Mouse (Mus musculus): ENCODE results near the gene Pes1. TPM values are rescaled to one million over a fixed set of nuclear protein-coding genes. Genes with fewer than 3 reads are reported as not detected.

Gene Pes1
- total RNA-seq (2014; rRNA removed) = 36.1 and 37.7 TPM in 2 replicates
- polyA plus RNA-seq (2015; fragmentation: Nextera tagmentation; extraction: Ambion mirVana) = 49.0 TPM in 2 replicates

GRCm38 (mm10) chr11:3963610-3964415, at the start of gene Pes1:
Pes1 (plus strand) TSS chr11:3963975.
- DNase-seq (ENCODE audit: low spot score) (peak; percentile 92), ATAC-seq (ENCODE audit: low FRiP score) (peak; percentile 91)
- WGBS = under 1% methylated on average over 31 of the region's 31 CpGs
- TF ChIP-seq CTCF (IDR thresholded peaks at IDR 0.05) = peak; percentile 19
- H3K4me2 ChIP-seq (ENCODE audit: low read depth, low read length, poor library complexity, severe bottlenecking) = peak within 1 kb of the TSS; percentile 81
- peaks cover 4% of the 10 kb centered on the region; the same call in 1 of the 2 replicates for H3K36me3 ChIP-seq (ENCODE audit: insufficient read depth, low read length)
- peak within 1 kb of the TSS; percentile 76 for H3K4me3 ChIP-seq (ENCODE audit: low read depth, low read length)
- H3K9me3 ChIP-seq (ENCODE audit: low read length) = no peaks in the 10 kb centered on the region
- 0 out of 2 replicates have a peak, but pooled peaks cover 6% of the 10 kb centered on the region for H3K4me1 ChIP-seq (ENCODE audit: insufficient read depth, low read length)
- H3K27me3 ChIP-seq (ENCODE audit: insufficient read depth, low read length) = no peaks in the 10 kb centered on the region
- peak within 1 kb of the TSS; percentile 74 for H3K9ac ChIP-seq (replicated peaks; ENCODE audit: low read length, poor library complexity, severe bottlenecking)
- peak within 1 kb of the TSS; percentile 58 for H3K27ac ChIP-seq (ENCODE audit: low read depth, low read length)

- DNase-seq (ENCODE audit: low spot score) (peak; percentile 86), ATAC-seq (ENCODE audit: low FRiP score) (peak; percentile 59)
- no peaks in the 10 kb centered on the region for H3K36me3 ChIP-seq (ENCODE audit: insufficient read depth, low read length)
- no peaks in the 10 kb centered on the region for H3K27me3 ChIP-seq (ENCODE audit: insufficient read depth, low read length)
- H3K9me3 ChIP-seq (ENCODE audit: low read length) = no peaks in the 10 kb centered on the region
- H3K4me1 ChIP-seq (ENCODE audit: insufficient read depth, low read length) = peaks cover 25% of the 10 kb centered on the region
- peak; percentile 97 for TF ChIP-seq CTCF (IDR thresholded peaks at IDR 0.05)
- WGBS = under 1% methylated on average over 28 of the region's 28 CpGs
- H3K4me2 ChIP-seq (ENCODE audit: low read depth, low read length, poor library complexity, severe bottlenecking) = peak within 1 kb of the TSS; percentile 95
- peak within 1 kb of the TSS; percentile 56 for H3K4me3 ChIP-seq (ENCODE audit: low read depth, low read length)
- H3K9ac ChIP-seq (replicated peaks; ENCODE audit: low read length, poor library complexity, severe bottlenecking) = peak within 1 kb of the TSS; percentile 76
- peak within 1 kb of the TSS; percentile 82 for H3K27ac ChIP-seq (ENCODE audit: low read depth, low read length)
Observed at GRCm38 (mm10) chr11:3914109-3914840, 49.5 kb upstream of the Pes1 start, which contains the start of gene Slc35e4. Slc35e4 (minus strand) TSS chr11:3914664.

- no peaks in the 10 kb centered on the region for H3K27me3 ChIP-seq (ENCODE audit: insufficient read depth, low read length)
- peak; percentile 58 for DNase-seq (ENCODE audit: low spot score)
- H3K4me3 ChIP-seq (ENCODE audit: low read depth, low read length) = no peak overlapping the region
- peak; percentile 66 for TF ChIP-seq CTCF (IDR thresholded peaks at IDR 0.05)
- H3K9ac ChIP-seq (replicated peaks; ENCODE audit: low read length, poor library complexity, severe bottlenecking) = no peak overlapping the region
- no peaks in the 10 kb centered on the region for H3K9me3 ChIP-seq (ENCODE audit: low read length)
- WGBS = 56% methylated on average over 1 of the region's 1 CpGs
- H3K4me1 ChIP-seq (ENCODE audit: insufficient read depth, low read length) = no peaks in the 10 kb centered on the region
- no peak overlapping the region for H3K27ac ChIP-seq (ENCODE audit: low read depth, low read length)
- H3K4me2 ChIP-seq (ENCODE audit: low read depth, low read length, poor library complexity, severe bottlenecking) = no peak overlapping the region
- H3K36me3 ChIP-seq (ENCODE audit: insufficient read depth, low read length) = 0 out of 2 replicates have a peak, but pooled peaks cover 2% of the 10 kb centered on the region
- ATAC-seq (ENCODE audit: low FRiP score) = no peak
Observed at GRCm38 (mm10) chr11:3918738-3919137, 45.0 kb upstream of the Pes1 start.

- H3K36me3 ChIP-seq (ENCODE audit: insufficient read depth, low read length) = 0 out of 2 replicates have a peak, but pooled peaks cover 2% of the 10 kb centered on the region
- no peaks in the 10 kb centered on the region for H3K4me1 ChIP-seq (ENCODE audit: insufficient read depth, low read length)
- 91% methylated on average over 7 of the region's 7 CpGs for WGBS
- no peak for DNase-seq (ENCODE audit: low spot score)
- no peak for TF ChIP-seq CTCF (IDR thresholded peaks at IDR 0.05)
- H3K4me2 ChIP-seq (ENCODE audit: low read depth, low read length, poor library complexity, severe bottlenecking) = no peak overlapping the region
- no peak overlapping the region for H3K27ac ChIP-seq (ENCODE audit: low read depth, low read length)
- no peak for ATAC-seq (ENCODE audit: low FRiP score)
- H3K9ac ChIP-seq (replicated peaks; ENCODE audit: low read length, poor library complexity, severe bottlenecking) = no peak overlapping the region
- H3K27me3 ChIP-seq (ENCODE audit: insufficient read depth, low read length) = no peaks in the 10 kb centered on the region
- no peak overlapping the region for H3K4me3 ChIP-seq (ENCODE audit: low read depth, low read length)
- no peaks in the 10 kb centered on the region for H3K9me3 ChIP-seq (ENCODE audit: low read length)
Observed at GRCm38 (mm10) chr11:3920476-3920875, 43.3 kb upstream of the Pes1 start.

- DNase-seq (ENCODE audit: low spot score) (peak; percentile 66), ATAC-seq (ENCODE audit: low FRiP score) (no peak)
- Histone ChIP-seq H3K27me3 (ENCODE audit: insufficient read depth, low read length) (no peaks in the 10 kb centered on the region), H3K9me3 (ENCODE audit: low read length) (no peaks in the 10 kb centered on the region), H3K36me3 (ENCODE audit: insufficient read depth, low read length) (0 out of 2 replicates have a peak, but pooled peaks cover 2% of the 10 kb centered on the region), H3K4me1 (ENCODE audit: insufficient read depth, low read length) (no peaks in the 10 kb centered on the region), H3K4me2 (ENCODE audit: low read depth, low read length, poor library complexity, severe bottlenecking) (no peak overlapping the region), H3K27ac (ENCODE audit: low read depth, low read length) (no peak overlapping the region), H3K9ac (replicated peaks; ENCODE audit: low read length, poor library complexity, severe bottlenecking) (no peak overlapping the region), H3K4me3 (ENCODE audit: low read depth, low read length) (no peak overlapping the region)
- 30% methylated on average over 8 of the region's 8 CpGs for WGBS
- peak; percentile 84 for TF ChIP-seq CTCF (IDR thresholded peaks at IDR 0.05)
Observed at GRCm38 (mm10) chr11:3921281-3921850, 42.4 kb upstream of the Pes1 start.
